Mouse (Mus musculus) hindbrain, embryonic 14.5 days (tissue): ENCODE results near the gene Thra. TPM values are rescaled to one million over a fixed set of nuclear protein-coding genes. Genes with fewer than 3 reads are reported as not detected.

Source experiments
- ATAC-seq: fragments of 200-750 bp; cut with Nextera tagmentation; 2 replicates; pipeline ENCODE4 v1.8.0; 2017; ENCODE audit warnings: moderate number of reproducible peaks, mild to moderate bottlenecking, moderate TSS enrichment, moderate library complexity; ENCODE audit not compliant: low FRiP score
- DNase-seq: peaks from one replicate; pipeline ENCODE4 v3.0.0-alpha.2; 2015; ENCODE audit warnings: low spot score
- H3K27ac ChIP-seq: fragments of 300-500 bp; sonication (generic); 2 replicates; pipeline ENCODE4 v1.5.1; 2014; ENCODE audit warnings: mild to moderate bottlenecking, moderate library complexity
- H3K27me3 ChIP-seq: fragments of 300-500 bp; sonication (generic); 2 replicates; pipeline ENCODE4 v1.6.1; 2014; ENCODE audit warnings: mild to moderate bottlenecking, low read length, mixed read lengths; ENCODE audit not compliant: control insufficient read depth, insufficient read depth
- H3K36me3 ChIP-seq: fragments of 300-500 bp; sonication (generic); replicated peaks from 2 replicates; pipeline ENCODE4 v1.6.1; 2014; ENCODE audit not compliant: control insufficient read depth, insufficient read depth
- H3K4me1 ChIP-seq: fragments of 300-500 bp; sonication (generic); replicated peaks from 2 replicates; pipeline ENCODE4 v1.6.1; 2014; ENCODE audit warnings: antibody characterized with exemption, low read length, mixed read lengths; ENCODE audit not compliant: control insufficient read depth, insufficient read depth
- H3K4me2 ChIP-seq: fragments of 300-500 bp; sonication (generic); replicated peaks from 2 replicates; pipeline ENCODE4 v1.6.1; 2014; ENCODE audit warnings: mild to moderate bottlenecking, moderate library complexity
- H3K4me3 ChIP-seq: fragments of 300-500 bp; sonication (generic); replicated peaks from 2 replicates; pipeline ENCODE4 v1.5.1; 2014; ENCODE audit warnings: mild to moderate bottlenecking, low read length
- H3K9ac ChIP-seq: fragments of 300-500 bp; sonication (generic); 2 replicates; pipeline ENCODE4 v1.6.1; 2014
- H3K9me3 ChIP-seq: fragments of 300-500 bp; sonication (generic); 2 replicates; pipeline ENCODE4 v1.6.1; 2016; ENCODE audit warnings: low read length; ENCODE audit not compliant: control insufficient read depth
- WGBS: fragments of 180-500 bp; shearing (Covaris S2); extraction: QIAGEN DNeasy Blood & Tissue Kit; methylation state at CpG from one replicate; pipeline ENCODE4 v1.1.7; 2014; 5-methylcytosine and 5-hydroxymethylcytosine counted together
- polyA plus RNA-seq: library from polyadenylated mRNA; unstranded; fragments of >200 nt; fragmentation: Nextera tagmentation; extraction: Ambion mirVana; gene quantifications from 2 replicates; pipeline ENCODE4 v1.2.1, GENCODE M21; 2014

Gene Thra
- polyA plus RNA-seq, 1 experiment from 2014 or later, result 165 TPM

GRCm38 (mm10) chr11:98795714-98796514, 55.5 kb downstream of the Thra start:
- peak overlapping the region; percentile 93 for H3K4me2 ChIP-seq
- under 1% methylated on average over 64 of the region's 74 CpGs for WGBS
- no peak for DNase-seq
- peak overlapping the region; percentile 92 for H3K4me3 ChIP-seq
- H3K27ac ChIP-seq, result peak overlapping the region; percentile 99
- peaks cover 33% of the 10 kb centered on the region for H3K4me1 ChIP-seq
- peak; percentile 39 for ATAC-seq
- peak overlapping the region; percentile 97 for H3K9ac ChIP-seq
- H3K36me3 ChIP-seq, result peaks cover 24% of the 10 kb centered on the region
- H3K9me3 ChIP-seq, result no peaks in the 10 kb centered on the region
- H3K27me3 ChIP-seq, result no peaks in the 10 kb centered on the region

DNA sequence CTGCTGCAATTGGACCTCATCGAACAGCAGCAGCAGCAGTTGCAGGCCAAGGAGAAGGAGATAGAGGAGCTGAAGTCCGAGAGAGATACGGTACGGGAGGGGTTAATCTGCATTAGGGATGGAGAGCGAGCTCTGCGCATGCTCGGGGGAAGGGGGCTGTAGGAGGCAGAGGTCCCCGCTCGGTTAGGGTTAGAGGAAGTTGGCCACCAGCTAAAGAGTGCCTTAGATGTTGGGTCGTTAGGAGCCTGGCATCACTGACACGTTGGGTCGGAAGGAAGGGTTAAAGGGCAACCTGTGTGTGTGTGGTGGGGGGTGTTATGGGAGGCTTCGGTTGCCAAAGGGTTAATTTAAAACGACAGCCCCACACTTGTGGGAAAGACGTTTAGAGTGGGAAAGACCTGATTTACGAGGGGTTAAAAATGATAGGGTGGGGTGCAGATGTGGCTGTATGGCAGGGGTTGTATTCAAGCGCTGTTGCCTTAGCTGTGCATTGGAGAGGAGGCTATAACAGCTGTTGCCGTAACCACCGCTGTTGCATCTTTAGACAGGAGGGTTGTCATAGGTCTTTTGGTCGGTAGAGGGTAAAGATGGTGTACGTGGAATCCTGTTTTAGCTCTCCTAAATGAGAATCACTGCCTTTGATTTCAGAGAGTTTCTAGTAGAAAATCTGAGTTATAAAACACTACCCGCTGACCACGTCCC, 56.2 kb downstream of the Thra start:
- peak overlapping the region; percentile 92 for H3K4me3 ChIP-seq
- peaks cover 31% of the 10 kb centered on the region for H3K36me3 ChIP-seq
- peak; percentile 63; the same call in 1 of the 2 replicates for ATAC-seq
- H3K27me3 ChIP-seq, result no peaks in the 10 kb centered on the region
- DNase-seq, result peak; percentile 80
- H3K4me2 ChIP-seq, result peak overlapping the region; percentile 93
- 4% methylated on average over 23 of the region's 23 CpGs for WGBS
- no peaks in the 10 kb centered on the region for H3K9me3 ChIP-seq
- peak overlapping the region; percentile 99 for H3K27ac ChIP-seq
- H3K4me1 ChIP-seq, result peaks cover 33% of the 10 kb centered on the region
- H3K9ac ChIP-seq, result peak overlapping the region; percentile 97

DNA sequence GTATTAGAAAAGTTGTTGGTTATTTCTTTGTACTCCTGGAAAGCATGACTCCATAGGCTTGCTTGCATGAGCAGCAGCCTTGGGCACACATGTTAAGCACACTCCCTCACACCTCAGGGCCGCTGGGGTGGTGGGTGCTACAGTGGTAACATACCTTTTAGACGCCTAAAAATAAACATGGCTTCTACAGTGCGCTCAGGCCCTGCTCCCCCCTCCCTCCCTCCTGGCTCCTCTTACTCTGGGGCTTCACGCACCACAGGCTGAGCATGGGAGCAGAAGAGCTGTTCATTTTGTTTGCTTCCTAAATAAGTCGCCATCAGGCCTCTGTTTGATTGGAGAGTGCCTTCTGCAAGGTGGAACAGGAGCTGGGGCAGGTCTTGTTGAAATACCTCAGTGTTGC, 56.9 kb downstream of the Thra start:
- 0 out of 2 replicates have a peak overlapping the region, but pooled peaks have one; percentile 99 for H3K27ac ChIP-seq
- H3K9me3 ChIP-seq, result no peaks in the 10 kb centered on the region
- H3K4me2 ChIP-seq, result peak overlapping the region; percentile 93
- peaks cover 38% of the 10 kb centered on the region for H3K36me3 ChIP-seq
- peak overlapping the region; percentile 97 for H3K9ac ChIP-seq
- H3K27me3 ChIP-seq, result no peaks in the 10 kb centered on the region
- DNase-seq (no peak), ATAC-seq (no peak)
- WGBS, result 18% methylated on average over 5 of the region's 5 CpGs
- H3K4me3 ChIP-seq, result peak overlapping the region; percentile 92
- H3K4me1 ChIP-seq, result peaks cover 33% of the 10 kb centered on the region

DNA sequence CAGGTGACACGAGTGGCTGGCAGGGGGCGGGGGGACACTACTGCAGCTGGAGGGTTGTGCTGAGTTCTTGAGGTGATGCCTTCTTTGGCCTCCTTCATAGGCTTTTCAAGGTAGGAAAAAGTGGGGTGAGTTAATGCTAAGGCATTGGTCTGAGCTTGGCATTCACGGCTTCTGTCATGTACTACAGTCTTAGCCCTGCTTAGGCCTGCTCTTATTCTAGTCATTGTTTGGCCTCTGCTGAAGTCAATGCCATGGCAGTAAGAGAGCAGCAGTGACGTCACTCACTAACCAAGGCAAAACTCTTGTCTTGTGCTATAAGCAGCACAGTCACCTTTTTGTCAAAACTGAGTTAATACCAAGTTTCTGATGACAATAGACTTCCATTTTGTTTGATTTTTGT, 57.5 kb downstream of the Thra start:
- H3K4me3 ChIP-seq, result peak overlapping the region; percentile 92
- H3K4me1 ChIP-seq, result peaks cover 33% of the 10 kb centered on the region
- peaks cover 44% of the 10 kb centered on the region for H3K36me3 ChIP-seq
- DNase-seq, result no peak
- no peak for ATAC-seq
- H3K9ac ChIP-seq, result peak overlapping the region; percentile 97
- peak overlapping the region; percentile 93 for H3K4me2 ChIP-seq
- 0 out of 2 replicates have a peak overlapping the region, but pooled peaks have one; percentile 22 for H3K27ac ChIP-seq
- no peaks in the 10 kb centered on the region for H3K9me3 ChIP-seq
- 42% methylated on average over 4 of the region's 4 CpGs for WGBS
- H3K27me3 ChIP-seq, result no peaks in the 10 kb centered on the region

DNA sequence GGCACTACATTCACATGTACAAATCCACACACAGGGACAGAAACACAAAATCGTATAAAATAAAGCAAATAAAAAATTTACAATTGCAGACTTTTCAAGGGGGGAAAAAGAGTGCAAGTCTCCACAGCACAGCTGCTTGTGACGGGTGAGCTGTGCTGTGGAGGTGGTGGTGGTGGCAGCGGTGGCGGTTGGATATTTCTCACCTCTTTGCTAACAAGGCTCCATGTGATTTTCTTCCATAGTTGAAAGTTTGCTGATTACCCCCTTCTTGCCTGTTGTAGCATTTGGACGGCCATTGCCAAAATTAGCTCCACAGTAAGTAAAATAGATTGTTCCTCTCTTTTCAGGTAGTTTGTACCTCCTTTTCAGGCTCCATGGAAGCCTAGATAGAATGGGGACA, 64.2 kb downstream of the Thra start, which contains the start of gene Casc3:
Gene Casc3, plus strand, starts transcription at position 301 of the 400 bp plus-strand sequence.
- DNase-seq (no peak), ATAC-seq (no peak)
- Histone ChIP-seq H3K27me3 (no peaks in the 10 kb centered on the region), H3K4me1 (peaks cover 8% of the 10 kb centered on the region; the same call in 1 of the 2 replicates), H3K4me2 (no peak within 1 kb of the TSS), H3K27ac (no peak within 1 kb of the TSS), H3K4me3 (no peak within 1 kb of the TSS), H3K9ac (no peak within 1 kb of the TSS), H3K9me3 (no peaks in the 10 kb centered on the region), H3K36me3 (peaks cover 91% of the 10 kb centered on the region)
- 93% methylated on average over 5 of the region's 5 CpGs for WGBS

DNA sequence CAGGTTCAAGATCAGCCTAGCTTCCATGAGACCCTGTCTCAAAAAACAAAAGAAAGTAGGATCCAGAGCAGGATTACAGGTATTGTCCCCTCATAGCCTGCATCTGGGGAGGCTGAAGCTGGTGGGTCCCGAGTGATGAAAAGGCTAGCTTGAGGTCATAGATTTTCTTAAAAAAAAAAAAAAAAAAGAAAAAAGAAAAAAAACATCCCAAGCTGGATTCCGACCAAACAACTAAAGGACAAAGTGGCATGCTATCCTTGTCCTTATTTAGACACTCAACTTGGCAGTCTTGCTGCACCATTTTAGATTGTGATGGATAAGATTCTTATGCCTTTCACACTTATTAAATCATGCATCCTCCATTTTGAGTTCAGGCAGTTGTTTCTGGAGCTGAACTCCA, 68.0 kb downstream of the Thra start:
- Histone ChIP-seq H3K4me2 (peak overlapping the region; percentile 54), H3K9ac (peak overlapping the region; percentile 59; the same call in 1 of the 2 replicates), H3K27ac (peak overlapping the region; percentile 95), H3K4me3 (no peak overlapping the region), H3K4me1 (peaks cover 25% of the 10 kb centered on the region), H3K36me3 (peaks cover 80% of the 10 kb centered on the region), H3K9me3 (no peaks in the 10 kb centered on the region), H3K27me3 (no peaks in the 10 kb centered on the region)
- ATAC-seq, result no peak
- 75% methylated on average over 2 of the region's 2 CpGs for WGBS
- DNase-seq, result no peak

GRCm38 (mm10) chr11:98809457-98810290, 69.2 kb downstream of the Thra start:
- Histone ChIP-seq H3K4me3 (peak overlapping the region; percentile 78), H3K4me1 (peaks cover 25% of the 10 kb centered on the region), H3K9me3 (no peaks in the 10 kb centered on the region), H3K27ac (peak overlapping the region; percentile 95), H3K4me2 (peak overlapping the region; percentile 89), H3K36me3 (peaks cover 78% of the 10 kb centered on the region), H3K9ac (peak overlapping the region; percentile 82), H3K27me3 (no peaks in the 10 kb centered on the region)
- ATAC-seq (peak; percentile 98), DNase-seq (peak; percentile 99)
- under 1% methylated on average over 71 of the region's 84 CpGs for WGBS

DNA sequence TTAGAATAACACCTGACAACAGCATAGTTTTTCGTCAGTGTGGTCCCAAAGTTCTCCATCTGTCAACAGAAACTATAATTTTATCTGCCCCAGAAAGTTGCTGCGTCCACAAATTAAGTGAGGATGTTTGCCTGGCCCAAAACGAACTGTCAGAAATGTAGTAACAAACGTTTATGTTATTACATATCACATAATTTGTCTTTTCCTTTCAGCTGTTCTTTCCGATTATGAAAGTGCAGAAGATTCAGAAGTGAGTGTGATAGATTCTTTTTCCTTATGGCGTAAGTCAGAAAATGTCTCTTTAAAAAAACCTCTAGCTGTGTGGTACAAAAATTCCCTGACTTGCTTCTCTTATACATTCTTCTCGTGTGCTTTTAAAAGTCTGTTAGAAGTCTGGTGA, 70.2 kb downstream of the Thra start:
- ATAC-seq, result no peak
- 83% methylated on average over 7 of the region's 7 CpGs for WGBS
- H3K27me3 ChIP-seq, result no peaks in the 10 kb centered on the region
- peak overlapping the region; percentile 82 for H3K9ac ChIP-seq
- no peaks in the 10 kb centered on the region for H3K9me3 ChIP-seq
- peaks cover 25% of the 10 kb centered on the region for H3K4me1 ChIP-seq
- peak overlapping the region; percentile 78 for H3K4me3 ChIP-seq
- H3K4me2 ChIP-seq, result peak overlapping the region; percentile 89
- peak overlapping the region; percentile 95 for H3K27ac ChIP-seq
- H3K36me3 ChIP-seq, result peaks cover 75% of the 10 kb centered on the region
- no peak for DNase-seq
